ENCODE assay signal across 8 mouse cellular contexts in genomic region chr16:32516006-32516962, GRCm38 (mm10). TPM values are rescaled to one million over a fixed set of nuclear protein-coding genes. Genes with fewer than 3 reads are reported as not detected.
DNase-seq lines count a peak whose midpoint lies in the region; ATAC-seq and TF ChIP-seq lines count a peak whose summit lies in the region.

No protein-coding gene starts in this region.

- no peak for DNase-seq in kidney, adult 9 months
- DNase-seq in hindbrain, embryonic 10.5 days (ENCODE audit: low spot score): peak; percentile 81
- DNase-seq in left cerebral cortex, postnatal 25 days (ENCODE audit: low spot score in 2 of 2): peak; percentile 84 to 95
- DNase-seq in neural tube, embryonic 11.5 days (ENCODE audit: low spot score): peak; percentile 78
- DNase-seq in thymus, postnatal 36 days: peak; percentile 73 to 84
- no peak for DNase-seq in gastrocnemius, postnatal 10 days

- peak; percentile 72 for TF ChIP-seq POLR2A in cortical plate, adult 2 months (IDR thresholded peaks at IDR 0.05; ENCODE audit: extremely low read depth, insufficient read depth, low read length)

- no peak for TF ChIP-seq CTCF in cortical plate, adult 2 months (IDR thresholded peaks at IDR 0.05; ENCODE audit: extremely low read depth, insufficient read depth, low read length)

- intact Hi-C loops in left cerebral cortex, postnatal 25 days (cut with DNase I): loop anchor here (1.0 kb wide), 1 partner anchor 92 kb away; the partner anchor contains the start of gene Tfrc

- no peaks in the 10 kb centered on the region for H3K9me3 ChIP-seq in kidney, embryonic 15.5 days (replicated peaks)
- H3K9me3 ChIP-seq in hindbrain, embryonic 10.5 days: no peaks in the 10 kb centered on the region
- no peaks in the 10 kb centered on the region for H3K9me3 ChIP-seq in neural tube, embryonic 11.5 days (ENCODE audit: control insufficient read depth, low read length)

- H3K4me1 ChIP-seq in kidney, embryonic 15.5 days: peaks cover 11% of the 10 kb centered on the region
- peaks cover 13% of the 10 kb centered on the region for H3K4me1 ChIP-seq in cortical plate, adult 2 months (ENCODE audit: control insufficient read depth, insufficient read depth, low read length)
- H3K4me1 ChIP-seq in hindbrain, embryonic 10.5 days (replicated peaks): peaks cover 37% of the 10 kb centered on the region
- H3K4me1 ChIP-seq in neural tube, embryonic 11.5 days (ENCODE audit: control insufficient read depth, insufficient read depth, low read length): 0 out of 2 replicates have a peak, but pooled peaks cover 5% of the 10 kb centered on the region

- 16% methylated on average over 21 of the region's 21 CpGs for WGBS in kidney, embryonic 15.5 days
- WGBS in hindbrain, embryonic 10.5 days: 12% methylated on average over 21 of the region's 21 CpGs
- WGBS in neural tube, embryonic 11.5 days: 18% methylated on average over 21 of the region's 21 CpGs

- H3K4me3 ChIP-seq in kidney, embryonic 15.5 days (replicated peaks): peak overlapping the region; percentile 21; the same call in 1 of the 2 replicates
- peak overlapping the region; percentile 20 for H3K4me3 ChIP-seq in cortical plate, adult 2 months (ENCODE audit: insufficient read depth, low read length)
- H3K4me3 ChIP-seq in hindbrain, embryonic 10.5 days: peak overlapping the region; percentile 41
- no peak overlapping the region for H3K4me3 ChIP-seq in neural tube, embryonic 11.5 days (ENCODE audit: low read depth, low read length)

- no peaks in the 10 kb centered on the region for H3K36me3 ChIP-seq in kidney, embryonic 15.5 days
- no peaks in the 10 kb centered on the region for H3K36me3 ChIP-seq in hindbrain, embryonic 10.5 days
- H3K36me3 ChIP-seq in neural tube, embryonic 11.5 days (ENCODE audit: control insufficient read depth, insufficient read depth, low read length): no peaks in the 10 kb centered on the region

- ATAC-seq in kidney, embryonic 15.5 days (replicated peaks; ENCODE audit: low FRiP score): peak; percentile 91
- peak; percentile 88 for ATAC-seq in neural tube, embryonic 11.5 days (ENCODE audit: insufficient read depth, low FRiP score, low TSS enrichment)

- peak overlapping the region; percentile 54 for H3K4me2 ChIP-seq in kidney, embryonic 15.5 days
- H3K4me2 ChIP-seq in neural tube, embryonic 11.5 days (ENCODE audit: low read depth): peak overlapping the region; percentile 27

- peak overlapping the region; percentile 45 for H3K9ac ChIP-seq in kidney, embryonic 15.5 days
- peak overlapping the region; percentile 45 for H3K9ac ChIP-seq in neural tube, embryonic 11.5 days (ENCODE audit: low read length)

- H3K27ac ChIP-seq in kidney, embryonic 15.5 days: peak overlapping the region; percentile 84
- peak overlapping the region; percentile 96 for H3K27ac ChIP-seq in cortical plate, adult 2 months (ENCODE audit: insufficient read depth, low read length)
- H3K27ac ChIP-seq in hindbrain, embryonic 10.5 days: peak overlapping the region; percentile 96
- peak overlapping the region; percentile 91 for H3K27ac ChIP-seq in neural tube, embryonic 11.5 days (ENCODE audit: low read depth, low read length)

- no peaks in the 10 kb centered on the region for H3K27me3 ChIP-seq in kidney, embryonic 15.5 days
- no peaks in the 10 kb centered on the region for H3K27me3 ChIP-seq in hindbrain, embryonic 10.5 days (ENCODE audit: insufficient read depth, poor library complexity, severe bottlenecking)
- H3K27me3 ChIP-seq in neural tube, embryonic 11.5 days (ENCODE audit: control insufficient read depth, insufficient read depth, low read length): no peaks in the 10 kb centered on the region

RNA-seq across cellular contexts. Expression of gene Zdhhc19, which starts 20.2 kb away (rescaled TPM):
- polyA plus RNA-seq in kidney, embryonic 15.5 days (2015; fragmentation: Nextera tagmentation; extraction: Ambion mirVana): not detected in 2 replicates
- polyA plus RNA-seq in cortical plate, adult 2 months (2012; rRNA removed): not detected in 2 replicates
- polyA plus RNA-seq in hindbrain, embryonic 10.5 days (2016; fragmentation: Nextera tagmentation; extraction: Ambion mirVana): not detected in 2 replicates
- total RNA-seq in left cerebral cortex, postnatal 25 days (2021): not detected
- polyA plus RNA-seq in neural tube, embryonic 11.5 days (2014; fragmentation: Nextera tagmentation; extraction: Ambion mirVana): not detected in 2 replicates
- total RNA-seq in gastrocnemius, postnatal 10 days (2021): not detected

RNA-seq across cellular contexts. Expression of gene Slc51a, which starts 28.6 kb away (rescaled TPM):
- 2.1 and 2.2 TPM in 2 replicates for polyA plus RNA-seq in kidney, embryonic 15.5 days (2015; fragmentation: Nextera tagmentation; extraction: Ambion mirVana)
- 0.04 TPM in 1 of 2 replicates, not detected in the other for polyA plus RNA-seq in cortical plate, adult 2 months (2012; rRNA removed)
- 0.20 and 0.44 TPM in 2 replicates for polyA plus RNA-seq in hindbrain, embryonic 10.5 days (2016; fragmentation: Nextera tagmentation; extraction: Ambion mirVana)
- not detected for total RNA-seq in left cerebral cortex, postnatal 25 days (2021)
- polyA plus RNA-seq in neural tube, embryonic 11.5 days (2014; fragmentation: Nextera tagmentation; extraction: Ambion mirVana): 0.38 and 0.51 TPM in 2 replicates
- total RNA-seq in gastrocnemius, postnatal 10 days (2021): not detected

Comparison
In these comparisons a context has a peak if more than half of its experiments do, and no peak if none do; other contexts are left out.
1. DNase-seq: peak in hindbrain, embryonic 10.5 days (single experiment), left cerebral cortex, postnatal 25 days (2 of 2), neural tube, embryonic 11.5 days (single experiment) and thymus, postnatal 36 days (2 of 2); none in kidney, adult 9 months (single experiment) and gastrocnemius, postnatal 10 days (single experiment).
2. Peak in every context shown above with its lines, with median percentiles within 50 percentile points of each other: H3K27ac ChIP-seq.